Mouse (Mus musculus): Measurements from ENCODE around the gene Trpv1. TPM values are rescaled to one million over a fixed set of nuclear protein-coding genes. Genes with fewer than 3 reads are reported as not detected.

Gene Trpv1
- polyA plus RNA-seq, 1 experiment from 2014 or later = 0.24 TPM

DNA sequence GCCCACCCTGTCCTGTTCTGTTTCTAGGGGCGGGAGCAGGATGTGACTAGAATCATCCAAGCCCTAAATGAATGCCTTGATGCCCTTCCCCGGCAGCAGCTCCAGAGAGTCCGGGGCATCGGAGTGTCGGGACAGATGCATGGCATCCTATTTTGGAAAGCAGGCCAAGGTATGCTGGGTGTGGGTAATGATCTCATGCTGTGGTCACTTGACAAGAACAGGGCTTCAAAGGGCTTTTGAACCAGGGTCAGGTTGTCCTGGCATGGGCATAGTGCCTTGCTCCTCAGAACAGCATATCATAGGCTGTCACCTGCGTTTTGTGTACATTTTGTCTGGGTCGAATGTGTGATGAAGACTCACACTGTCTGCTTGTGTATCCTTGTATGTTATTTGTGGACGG, 30.2 kb upstream of the Trpv1 start:
- no peak overlapping the region for H3K4me3 ChIP-seq (replicated peaks)
- no peaks in the 10 kb centered on the region for H3K9me3 ChIP-seq (replicated peaks)
- no peak overlapping the region for H3K27ac ChIP-seq (replicated peaks)
- no peaks in the 10 kb centered on the region for H3K27me3 ChIP-seq
- H3K36me3 ChIP-seq = no peaks in the 10 kb centered on the region
- 79% methylated on average over 8 of the region's 8 CpGs for WGBS
- H3K4me2 ChIP-seq (replicated peaks) = no peak overlapping the region
- H3K4me1 ChIP-seq = peaks cover 9% of the 10 kb centered on the region; the same call in 1 of the 2 replicates
- no peak overlapping the region for H3K9ac ChIP-seq
- ATAC-seq (ENCODE audit: insufficient number of reproducible peaks, low FRiP score, low TSS enrichment, low read depth) = no peak

DNA sequence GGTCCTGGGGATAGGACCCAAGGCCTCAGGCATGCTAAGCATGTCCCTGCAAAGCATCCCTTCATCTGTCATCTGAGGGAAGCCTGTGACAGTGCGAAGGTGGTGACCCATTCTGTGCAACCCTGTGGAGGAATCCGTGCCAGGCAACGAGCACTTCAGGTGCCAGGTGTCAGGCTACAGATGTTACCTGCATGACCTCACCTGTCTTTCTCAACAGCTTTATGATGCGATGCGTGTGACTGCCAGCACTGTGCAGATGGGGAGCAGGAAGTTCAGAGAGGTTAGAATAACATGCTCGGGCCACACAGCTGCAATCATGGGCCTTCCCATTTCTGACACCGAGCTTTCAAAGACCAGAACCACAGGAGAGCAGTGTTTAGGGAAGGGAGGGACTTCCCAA, 28.9 kb upstream of the Trpv1 start:
- H3K4me1 ChIP-seq = peaks cover under 1% of the 10 kb centered on the region; the same call in 1 of the 2 replicates
- WGBS = 68% methylated on average over 7 of the region's 7 CpGs

DNA sequence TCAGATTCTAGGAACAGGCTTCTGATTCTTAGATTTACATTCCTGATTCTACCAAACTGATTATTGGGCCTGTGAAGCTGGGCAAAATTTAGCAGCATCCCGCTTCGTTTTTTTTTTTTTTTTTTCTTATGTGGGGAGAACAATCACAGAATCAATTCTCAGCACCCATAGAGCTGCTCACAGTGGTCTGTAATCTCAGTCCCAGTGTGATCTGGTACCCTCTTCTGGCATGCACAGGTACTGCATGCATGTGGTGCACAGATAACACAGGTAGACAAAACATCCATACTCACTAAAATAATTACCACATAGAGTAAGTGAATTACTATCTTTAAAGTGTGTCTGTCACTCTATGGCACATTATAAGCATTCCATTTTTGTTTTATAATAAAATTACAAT, 26.5 kb upstream of the Trpv1 start:
- no peak for ATAC-seq (ENCODE audit: insufficient number of reproducible peaks, low FRiP score, low TSS enrichment, low read depth)
- H3K4me1 ChIP-seq = no peaks in the 10 kb centered on the region
- H3K9ac ChIP-seq = no peak overlapping the region

More for the DNA sequence above, 28.9 kb upstream of the Trpv1 start:
- Histone ChIP-seq H3K36me3 (no peaks in the 10 kb centered on the region), H3K9ac (no peak overlapping the region), H3K4me3 (replicated peaks) (no peak overlapping the region), H3K27me3 (no peaks in the 10 kb centered on the region), H3K9me3 (replicated peaks) (no peaks in the 10 kb centered on the region), H3K27ac (replicated peaks) (no peak overlapping the region), H3K4me2 (replicated peaks) (no peak overlapping the region)
- no peak for ATAC-seq (ENCODE audit: insufficient number of reproducible peaks, low FRiP score, low TSS enrichment, low read depth)

DNA sequence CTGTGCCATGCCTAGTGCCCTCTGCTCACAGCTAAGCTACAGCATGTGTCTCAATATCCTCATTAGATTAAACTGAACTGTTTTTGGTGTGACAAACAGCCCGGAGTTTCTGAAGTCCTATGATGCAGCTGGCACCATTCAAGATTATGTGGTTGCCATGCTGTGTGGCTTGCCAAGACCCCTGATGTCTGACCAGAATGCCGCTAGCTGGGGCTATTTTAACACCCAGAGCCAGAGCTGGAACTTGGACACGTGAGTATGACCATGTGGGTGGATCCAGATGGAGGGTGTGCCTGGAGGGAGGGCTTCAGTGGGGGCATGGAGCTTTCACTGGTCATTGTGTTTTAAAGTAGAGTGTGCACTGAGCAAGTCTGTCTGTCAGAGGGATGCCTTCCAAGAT, 20.1 kb upstream of the Trpv1 start:
- Histone ChIP-seq H3K36me3 (no peaks in the 10 kb centered on the region), H3K4me2 (replicated peaks) (no peak overlapping the region), H3K4me1 (no peaks in the 10 kb centered on the region), H3K27me3 (no peaks in the 10 kb centered on the region), H3K27ac (replicated peaks) (no peak overlapping the region), H3K9me3 (replicated peaks) (no peaks in the 10 kb centered on the region), H3K4me3 (replicated peaks) (no peak overlapping the region), H3K9ac (no peak overlapping the region)
- 77% methylated on average over 3 of the region's 3 CpGs for WGBS
- no peak for ATAC-seq (ENCODE audit: insufficient number of reproducible peaks, low FRiP score, low TSS enrichment, low read depth)

More for the DNA sequence above, 26.5 kb upstream of the Trpv1 start:
- no peak overlapping the region for H3K27ac ChIP-seq (replicated peaks)
- WGBS = 84% methylated on average over 2 of the region's 2 CpGs
- H3K9me3 ChIP-seq (replicated peaks) = no peaks in the 10 kb centered on the region
- no peaks in the 10 kb centered on the region for H3K27me3 ChIP-seq
- H3K4me3 ChIP-seq (replicated peaks) = no peak overlapping the region
- H3K4me2 ChIP-seq (replicated peaks) = no peak overlapping the region
- H3K36me3 ChIP-seq = no peaks in the 10 kb centered on the region

DNA sequence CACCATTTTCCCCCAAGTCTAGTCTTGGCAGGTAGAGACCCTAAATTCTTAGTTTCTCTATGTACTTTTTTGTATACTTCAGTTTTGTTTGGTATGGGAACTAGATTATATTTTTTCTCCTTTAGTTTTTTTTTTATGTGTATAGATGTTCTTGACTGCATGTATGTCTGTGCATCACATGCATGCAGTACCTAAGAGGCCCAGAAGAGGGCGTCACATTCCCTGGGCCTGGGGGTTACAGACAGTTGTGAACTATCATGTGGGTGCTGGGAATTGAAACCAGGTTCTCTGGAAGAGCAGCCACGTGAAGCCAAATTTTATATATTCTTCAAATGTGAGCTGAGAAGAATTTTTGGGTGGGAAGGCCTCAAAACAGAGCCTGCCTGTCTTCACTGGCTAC, 14.4 kb upstream of the Trpv1 start:
- WGBS = 57% methylated on average over 2 of the region's 2 CpGs
- H3K4me3 ChIP-seq (replicated peaks) = no peak overlapping the region
- no peaks in the 10 kb centered on the region for H3K36me3 ChIP-seq
- H3K9me3 ChIP-seq (replicated peaks) = no peaks in the 10 kb centered on the region
- no peaks in the 10 kb centered on the region for H3K4me1 ChIP-seq
- H3K4me2 ChIP-seq (replicated peaks) = no peak overlapping the region
- no peak overlapping the region for H3K27ac ChIP-seq (replicated peaks)
- no peaks in the 10 kb centered on the region for H3K27me3 ChIP-seq
- no peak overlapping the region for H3K9ac ChIP-seq
- ATAC-seq (ENCODE audit: insufficient number of reproducible peaks, low FRiP score, low TSS enrichment, low read depth) = no peak

DNA sequence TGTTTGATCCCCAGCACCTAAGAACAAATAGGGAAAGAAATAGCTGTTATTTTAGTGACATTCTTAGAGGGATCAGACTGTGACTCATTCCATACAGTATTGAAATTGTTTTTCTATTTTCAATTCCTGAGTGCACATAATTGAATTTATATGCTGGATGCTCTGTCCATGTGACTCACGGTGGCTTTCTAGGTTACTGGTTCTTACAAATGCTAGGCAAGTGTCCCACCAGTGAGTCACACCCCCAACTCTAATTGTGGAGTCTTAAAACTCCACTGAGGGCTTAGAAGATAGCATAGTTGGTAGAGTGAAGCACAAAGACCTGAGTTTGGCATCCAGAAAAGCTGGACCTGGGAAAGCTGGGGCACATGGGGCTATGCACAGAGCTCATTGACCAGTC, 13.4 kb upstream of the Trpv1 start:
- Histone ChIP-seq H3K36me3 (no peaks in the 10 kb centered on the region), H3K4me3 (replicated peaks) (no peak overlapping the region), H3K27me3 (no peaks in the 10 kb centered on the region), H3K4me2 (replicated peaks) (no peak overlapping the region), H3K4me1 (no peaks in the 10 kb centered on the region), H3K9me3 (replicated peaks) (no peaks in the 10 kb centered on the region), H3K9ac (no peak overlapping the region), H3K27ac (replicated peaks) (no peak overlapping the region)
- WGBS = 76% methylated on average over 1 of the region's 1 CpGs
- no peak for ATAC-seq (ENCODE audit: insufficient number of reproducible peaks, low FRiP score, low TSS enrichment, low read depth)

DNA sequence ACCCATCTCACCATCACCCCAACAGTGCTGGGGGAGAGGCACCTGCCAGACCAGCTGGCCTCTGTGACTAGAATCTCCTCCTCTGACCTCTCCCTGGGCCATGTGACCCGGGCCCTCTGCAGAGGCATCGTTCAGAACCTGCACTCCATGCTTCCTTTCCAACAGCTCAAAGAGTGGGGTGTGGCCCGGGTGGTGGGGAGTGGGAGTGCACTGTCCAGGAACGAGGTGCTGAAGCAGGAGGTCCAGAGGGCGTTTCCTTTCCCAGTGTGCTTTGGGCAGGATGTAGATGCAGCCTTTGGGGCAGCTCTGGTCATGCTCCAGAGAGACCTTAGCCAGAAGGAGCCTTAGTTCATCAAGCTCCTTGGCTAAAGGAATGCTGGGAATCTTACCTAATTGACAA, 11.2 kb upstream of the Trpv1 start:
- Histone ChIP-seq H3K9me3 (replicated peaks) (no peaks in the 10 kb centered on the region), H3K4me2 (replicated peaks) (no peak overlapping the region), H3K27me3 (no peaks in the 10 kb centered on the region), H3K27ac (replicated peaks) (no peak overlapping the region), H3K9ac (no peak overlapping the region), H3K36me3 (no peaks in the 10 kb centered on the region), H3K4me3 (replicated peaks) (no peak overlapping the region), H3K4me1 (no peaks in the 10 kb centered on the region)
- ATAC-seq (ENCODE audit: insufficient number of reproducible peaks, low FRiP score, low TSS enrichment, low read depth) = no peak
- WGBS = 31% methylated on average over 5 of the region's 5 CpGs

DNA sequence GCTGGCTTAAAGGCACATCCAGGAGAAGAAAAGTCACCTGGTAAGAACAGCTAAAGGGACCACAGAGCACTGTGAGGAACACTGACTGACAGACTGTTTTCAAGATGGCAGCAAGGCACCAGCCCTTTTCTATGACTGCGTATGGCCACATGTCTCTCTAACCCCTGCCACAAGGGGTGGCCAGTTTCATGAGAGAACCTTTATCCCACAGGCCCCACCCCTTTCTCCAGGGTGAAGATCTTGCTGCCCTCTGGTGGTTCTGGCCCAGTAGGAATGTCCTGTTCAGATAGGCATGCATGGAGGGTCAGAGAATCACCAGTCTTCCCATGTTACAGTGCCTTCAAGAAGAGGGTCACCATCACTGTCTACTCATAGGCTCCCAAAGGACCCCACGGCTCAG, 10.1 kb upstream of the Trpv1 start:
- Histone ChIP-seq H3K27me3 (no peaks in the 10 kb centered on the region), H3K27ac (replicated peaks) (no peak overlapping the region), H3K4me2 (replicated peaks) (no peak overlapping the region), H3K9me3 (replicated peaks) (no peaks in the 10 kb centered on the region), H3K9ac (no peak overlapping the region), H3K4me3 (replicated peaks) (no peak overlapping the region), H3K4me1 (no peaks in the 10 kb centered on the region), H3K36me3 (no peaks in the 10 kb centered on the region)
- ATAC-seq (ENCODE audit: insufficient number of reproducible peaks, low FRiP score, low TSS enrichment, low read depth) = no peak
- WGBS = 80% methylated on average over 2 of the region's 2 CpGs

DNA sequence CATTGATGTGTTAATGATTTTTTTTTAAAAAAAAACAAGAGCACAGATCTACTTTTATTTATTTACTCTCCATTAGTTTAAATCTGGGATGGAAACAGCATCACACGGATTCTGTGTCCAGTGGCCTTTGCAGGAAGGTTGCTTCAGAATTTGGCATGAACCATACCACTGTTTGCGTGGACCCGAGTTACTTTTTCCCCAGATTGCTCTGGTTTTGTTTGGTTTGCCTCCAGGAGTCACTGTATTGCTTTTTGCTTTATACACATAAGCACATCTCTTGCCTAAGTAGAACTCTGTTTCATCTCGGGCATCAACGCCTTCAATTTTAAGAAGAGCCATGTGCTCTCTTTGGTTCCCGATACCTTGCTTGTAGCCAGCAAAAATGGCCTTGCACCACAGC, 8.2 kb upstream of the Trpv1 start:
- no peaks in the 10 kb centered on the region for H3K27me3 ChIP-seq
- no peaks in the 10 kb centered on the region for H3K4me1 ChIP-seq
- no peaks in the 10 kb centered on the region for H3K36me3 ChIP-seq
- H3K4me3 ChIP-seq (replicated peaks) = no peak overlapping the region
- no peak overlapping the region for H3K9ac ChIP-seq
- no peak overlapping the region for H3K4me2 ChIP-seq (replicated peaks)
- no peak overlapping the region for H3K27ac ChIP-seq (replicated peaks)
- no peak for ATAC-seq (ENCODE audit: insufficient number of reproducible peaks, low FRiP score, low TSS enrichment, low read depth)
- H3K9me3 ChIP-seq (replicated peaks) = no peaks in the 10 kb centered on the region
- 83% methylated on average over 6 of the region's 6 CpGs for WGBS

DNA sequence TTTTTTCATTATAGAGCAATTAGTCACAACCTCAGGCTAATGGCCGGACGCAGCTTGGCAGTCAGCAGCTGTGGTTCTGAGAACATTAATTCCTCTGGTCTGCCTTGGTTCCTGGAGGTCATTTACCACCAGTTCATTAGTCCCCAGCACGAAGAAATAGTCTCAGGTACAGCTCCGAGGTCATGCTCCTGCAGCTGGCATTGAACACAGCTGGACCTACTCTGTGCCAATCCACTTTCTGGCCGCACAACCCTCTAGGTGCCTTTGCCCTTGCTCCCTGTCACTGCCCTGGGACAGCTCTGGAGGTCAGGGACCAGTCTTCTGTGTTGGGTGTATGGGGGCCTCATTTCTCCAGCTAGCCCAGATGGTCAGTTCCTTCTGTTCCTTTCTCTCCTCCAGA, 5.2 kb upstream of the Trpv1 start:
- 74% methylated on average over 5 of the region's 5 CpGs for WGBS
- H3K4me3 ChIP-seq (replicated peaks) = no peak overlapping the region
- no peaks in the 10 kb centered on the region for H3K36me3 ChIP-seq
- no peak for ATAC-seq (ENCODE audit: insufficient number of reproducible peaks, low FRiP score, low TSS enrichment, low read depth)
- no peak overlapping the region for H3K4me2 ChIP-seq (replicated peaks)
- H3K4me1 ChIP-seq = no peaks in the 10 kb centered on the region
- H3K27ac ChIP-seq (replicated peaks) = no peak overlapping the region
- H3K9me3 ChIP-seq (replicated peaks) = no peaks in the 10 kb centered on the region
- no peak overlapping the region for H3K9ac ChIP-seq
- H3K27me3 ChIP-seq = no peaks in the 10 kb centered on the region

DNA sequence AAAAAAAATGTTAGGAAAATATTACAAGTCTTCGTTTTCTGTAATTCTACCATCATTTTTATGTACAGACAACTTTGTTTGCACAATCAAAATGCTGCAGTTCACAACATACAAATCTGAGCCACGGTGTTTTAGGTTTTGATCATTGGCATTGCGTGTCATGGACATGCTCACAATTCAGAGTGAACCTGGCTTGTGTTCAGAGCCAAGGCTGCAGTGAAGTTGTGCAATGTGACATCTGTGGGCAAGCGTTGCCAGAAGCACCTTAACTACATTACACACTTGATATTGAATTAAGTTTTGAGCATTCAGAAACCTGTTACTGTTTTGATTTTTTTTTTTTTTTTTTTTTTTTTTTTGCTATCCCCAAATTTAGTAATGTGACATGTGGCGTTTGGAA, 4.0 kb upstream of the Trpv1 start:
- WGBS = 72% methylated on average over 5 of the region's 5 CpGs
- no peak overlapping the region for H3K4me3 ChIP-seq (replicated peaks)
- ATAC-seq (ENCODE audit: insufficient number of reproducible peaks, low FRiP score, low TSS enrichment, low read depth) = no peak

DNA sequence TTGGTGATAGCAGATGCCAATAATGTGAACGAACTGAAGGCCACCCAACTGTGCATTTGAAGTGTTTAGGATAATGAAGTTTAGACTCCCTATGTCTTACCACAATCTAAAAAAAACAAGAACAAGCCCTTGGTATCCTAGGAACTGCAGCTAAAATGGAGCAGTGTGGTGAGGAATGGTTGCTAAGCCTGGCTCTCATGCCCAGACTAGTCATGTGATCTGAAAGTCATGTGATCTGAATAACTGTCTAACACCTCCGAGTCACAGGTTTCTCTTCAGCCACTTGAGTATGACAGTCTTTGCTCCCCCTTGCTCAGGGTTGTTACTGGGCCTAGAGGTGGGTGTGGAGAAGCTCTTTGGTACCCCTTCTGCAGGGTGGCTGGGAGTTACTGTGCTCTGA, 1.6 kb upstream of the Trpv1 start:
- H3K27ac ChIP-seq (replicated peaks) = no peak overlapping the region
- H3K27me3 ChIP-seq = no peaks in the 10 kb centered on the region
- H3K4me2 ChIP-seq (replicated peaks) = no peak overlapping the region
- no peaks in the 10 kb centered on the region for H3K9me3 ChIP-seq (replicated peaks)
- peaks cover 14% of the 10 kb centered on the region for H3K4me1 ChIP-seq
- no peak overlapping the region for H3K4me3 ChIP-seq (replicated peaks)
- H3K36me3 ChIP-seq = no peaks in the 10 kb centered on the region
- ATAC-seq (ENCODE audit: insufficient number of reproducible peaks, low FRiP score, low TSS enrichment, low read depth) = no peak
- WGBS = 42% methylated on average over 2 of the region's 2 CpGs
- H3K9ac ChIP-seq = no peak overlapping the region

More for the DNA sequence above, 4.0 kb upstream of the Trpv1 start:
- Histone ChIP-seq H3K9ac (no peak overlapping the region), H3K9me3 (replicated peaks) (no peaks in the 10 kb centered on the region), H3K4me2 (replicated peaks) (no peak overlapping the region), H3K27ac (replicated peaks) (no peak overlapping the region), H3K36me3 (no peaks in the 10 kb centered on the region), H3K4me1 (no peaks in the 10 kb centered on the region), H3K27me3 (no peaks in the 10 kb centered on the region)
